Mouse (Mus musculus) neural tube, embryonic 13.5 days (tissue): ENCODE measurements around the gene Tmprss11e. TPM values are rescaled to one million over a fixed set of nuclear protein-coding genes. Genes with fewer than 3 reads are reported as not detected.

Experiments used
- ATAC-seq: fragments of 200-750 bp; cut with Nextera tagmentation; 2 replicates; pipeline ENCODE4 v1.8.0; 2017; ENCODE audit warnings: low read depth, mild to moderate bottlenecking, moderate TSS enrichment, moderate library complexity
- H3K27ac ChIP-seq: fragments of 300-500 bp; sonication (generic); replicated peaks from 2 replicates; pipeline ENCODE4 v1.5.1; 2015; ENCODE audit warnings: moderate library complexity, mild to moderate bottlenecking, inconsistent platforms
- H3K27me3 ChIP-seq: fragments of 300-500 bp; sonication (generic); 2 replicates; pipeline ENCODE4 v1.6.1; 2015; ENCODE audit warnings: mild to moderate bottlenecking, inconsistent platforms
- H3K36me3 ChIP-seq: fragments of 300-500 bp; sonication (generic); 2 replicates; pipeline ENCODE4 v1.6.1; 2015; ENCODE audit warnings: mild to moderate bottlenecking, inconsistent platforms
- H3K4me1 ChIP-seq: fragments of 300-500 bp; sonication (generic); replicated peaks from 2 replicates; pipeline ENCODE4 v1.6.1; 2015; ENCODE audit warnings: inconsistent platforms
- H3K4me2 ChIP-seq: fragments of 300-500 bp; sonication (generic); 2 replicates; pipeline ENCODE4 v1.6.1; 2015; ENCODE audit warnings: inconsistent platforms, mild to moderate bottlenecking, moderate library complexity
- H3K4me3 ChIP-seq: fragments of 300-500 bp; sonication (generic); 2 replicates; pipeline ENCODE4 v1.5.1; 2015; ENCODE audit warnings: mild to moderate bottlenecking, inconsistent platforms
- H3K9ac ChIP-seq: fragments of 300-500 bp; sonication (generic); 2 replicates; pipeline ENCODE4 v1.6.1; 2015; ENCODE audit warnings: moderate library complexity, mild to moderate bottlenecking, inconsistent platforms
- H3K9me3 ChIP-seq: fragments of 300-500 bp; sonication (generic); 2 replicates; pipeline ENCODE4 v1.6.1; 2016; ENCODE audit warnings: inconsistent platforms
- WGBS: fragments of 180-500 bp; shearing (Covaris S2); methylation state at CpG from one replicate; pipeline ENCODE4 v1.1.7; 2015; 5-methylcytosine and 5-hydroxymethylcytosine counted together
- polyA plus RNA-seq: library from polyadenylated mRNA; unstranded; fragments of >200 nt; fragmentation: Nextera tagmentation; extraction: Ambion mirVana; gene quantifications from 2 replicates; pipeline ENCODE4 v1.2.1, GENCODE M21; 2015

The Tmprss11e gene
- not detected in 2 replicates for polyA plus RNA-seq

- H3K27ac ChIP-seq = no peak within 1 kb of the TSS
- no peaks in the 10 kb centered on the region for H3K36me3 ChIP-seq
- 90% methylated on average over 4 of the region's 4 CpGs for WGBS
- no peak for ATAC-seq
- H3K4me2 ChIP-seq = no peak within 1 kb of the TSS
- no peak within 1 kb of the TSS for H3K4me3 ChIP-seq
- no peaks in the 10 kb centered on the region for H3K27me3 ChIP-seq
- H3K9me3 ChIP-seq = no peaks in the 10 kb centered on the region
- no peaks in the 10 kb centered on the region for H3K4me1 ChIP-seq
- H3K9ac ChIP-seq = no peak within 1 kb of the TSS
Observed at GRCm38 (mm10) chr5:86745715-86746114, at the start of gene Tmprss11e. Gene Tmprss11e, minus strand, starts transcription at chr5:86745815.

- H3K9me3 ChIP-seq = no peaks in the 10 kb centered on the region
- WGBS = 78% methylated on average over 8 of the region's 8 CpGs
- H3K27me3 ChIP-seq = no peaks in the 10 kb centered on the region
- no peaks in the 10 kb centered on the region for H3K4me1 ChIP-seq
- no peak overlapping the region for H3K4me2 ChIP-seq
- H3K27ac ChIP-seq = no peak overlapping the region
- H3K36me3 ChIP-seq = no peaks in the 10 kb centered on the region
- H3K4me3 ChIP-seq = no peak overlapping the region
- ATAC-seq = no peak
- H3K9ac ChIP-seq = no peak overlapping the region
Observed at GRCm38 (mm10) chr5:86792807-86793206, 47.2 kb upstream of the Tmprss11e start.

GRCm38 (mm10) chr5:86792249-86792648, 46.6 kb upstream of the Tmprss11e start:
- H3K9ac ChIP-seq = no peak overlapping the region
- no peaks in the 10 kb centered on the region for H3K36me3 ChIP-seq
- no peaks in the 10 kb centered on the region for H3K4me1 ChIP-seq
- ATAC-seq = no peak
- H3K27ac ChIP-seq = no peak overlapping the region
- H3K9me3 ChIP-seq = no peaks in the 10 kb centered on the region
- no peak overlapping the region for H3K4me3 ChIP-seq
- H3K27me3 ChIP-seq = no peaks in the 10 kb centered on the region
- 69% methylated on average over 4 of the region's 4 CpGs for WGBS
- no peak overlapping the region for H3K4me2 ChIP-seq

GRCm38 (mm10) chr5:86789954-86790353, 44.3 kb upstream of the Tmprss11e start:
- Histone ChIP-seq H3K4me2 (no peak overlapping the region), H3K27ac (no peak overlapping the region), H3K36me3 (no peaks in the 10 kb centered on the region), H3K9ac (no peak overlapping the region), H3K27me3 (no peaks in the 10 kb centered on the region), H3K9me3 (no peaks in the 10 kb centered on the region), H3K4me1 (no peaks in the 10 kb centered on the region), H3K4me3 (no peak overlapping the region)
- ATAC-seq = no peak
- 78% methylated on average over 2 of the region's 2 CpGs for WGBS

- Histone ChIP-seq H3K36me3 (no peaks in the 10 kb centered on the region), H3K4me1 (no peaks in the 10 kb centered on the region), H3K4me2 (no peak overlapping the region), H3K27ac (no peak overlapping the region), H3K9me3 (no peaks in the 10 kb centered on the region), H3K27me3 (no peaks in the 10 kb centered on the region), H3K9ac (no peak overlapping the region), H3K4me3 (no peak overlapping the region)
- ATAC-seq = no peak
- 31% methylated on average over 1 of the region's 1 CpGs for WGBS
Observed at GRCm38 (mm10) chr5:86786798-86787197, 41.2 kb upstream of the Tmprss11e start.

GRCm38 (mm10) chr5:86784205-86784604, 38.6 kb upstream of the Tmprss11e start:
- H3K4me2 ChIP-seq = no peak overlapping the region
- ATAC-seq = no peak
- no peaks in the 10 kb centered on the region for H3K4me1 ChIP-seq
- H3K36me3 ChIP-seq = no peaks in the 10 kb centered on the region
- no peak overlapping the region for H3K4me3 ChIP-seq
- WGBS = 78% methylated on average over 1 of the region's 1 CpGs
- H3K27ac ChIP-seq = no peak overlapping the region
- no peak overlapping the region for H3K9ac ChIP-seq
- no peaks in the 10 kb centered on the region for H3K9me3 ChIP-seq
- no peaks in the 10 kb centered on the region for H3K27me3 ChIP-seq

- no peaks in the 10 kb centered on the region for H3K9me3 ChIP-seq
- no peak for ATAC-seq
- H3K9ac ChIP-seq = no peak overlapping the region
- no peaks in the 10 kb centered on the region for H3K27me3 ChIP-seq
- whole genome bisulfite sequencing = 64% methylated on average over 8 of the region's 8 CpGs
- H3K36me3 ChIP-seq = no peaks in the 10 kb centered on the region
- H3K4me2 ChIP-seq = no peak overlapping the region
- H3K4me3 ChIP-seq = no peak overlapping the region
- H3K27ac ChIP-seq = no peak overlapping the region
- H3K4me1 ChIP-seq = no peaks in the 10 kb centered on the region
Observed at GRCm38 (mm10) chr5:86783059-86783458, 37.4 kb upstream of the Tmprss11e start.

- Histone ChIP-seq H3K36me3 (no peaks in the 10 kb centered on the region), H3K4me1 (no peaks in the 10 kb centered on the region), H3K4me2 (no peak overlapping the region), H3K9me3 (no peaks in the 10 kb centered on the region), H3K9ac (no peak overlapping the region), H3K27ac (no peak overlapping the region), H3K4me3 (no peak overlapping the region), H3K27me3 (no peaks in the 10 kb centered on the region)
- no peak for ATAC-seq
- 81% methylated on average over 1 of the region's 1 CpGs for WGBS
Observed at GRCm38 (mm10) chr5:86778471-86778870, 32.9 kb upstream of the Tmprss11e start.

- ATAC-seq = no peak
- no peaks in the 10 kb centered on the region for H3K9me3 ChIP-seq
- H3K4me2 ChIP-seq = no peak overlapping the region
- no peaks in the 10 kb centered on the region for H3K36me3 ChIP-seq
- H3K27me3 ChIP-seq = no peaks in the 10 kb centered on the region
- no peak overlapping the region for H3K27ac ChIP-seq
- H3K4me1 ChIP-seq = no peaks in the 10 kb centered on the region
- H3K9ac ChIP-seq = no peak overlapping the region
- 87% methylated on average over 5 of the region's 5 CpGs for WGBS
- no peak overlapping the region for H3K4me3 ChIP-seq
Observed at GRCm38 (mm10) chr5:86776941-86777340, 31.3 kb upstream of the Tmprss11e start.

GRCm38 (mm10) chr5:86771010-86771409, 25.4 kb upstream of the Tmprss11e start:
- Histone ChIP-seq H3K9ac (no peak overlapping the region), H3K36me3 (no peaks in the 10 kb centered on the region), H3K27ac (no peak overlapping the region), H3K4me3 (no peak overlapping the region), H3K27me3 (no peaks in the 10 kb centered on the region), H3K4me2 (no peak overlapping the region), H3K9me3 (no peaks in the 10 kb centered on the region), H3K4me1 (no peaks in the 10 kb centered on the region)
- ATAC-seq = no peak

GRCm38 (mm10) chr5:86769015-86769658, 23.5 kb upstream of the Tmprss11e start:
- no peak for ATAC-seq
- Histone ChIP-seq H3K36me3 (no peaks in the 10 kb centered on the region), H3K27ac (no peak overlapping the region), H3K9ac (no peak overlapping the region), H3K4me1 (no peaks in the 10 kb centered on the region), H3K4me2 (no peak overlapping the region), H3K4me3 (no peak overlapping the region), H3K9me3 (no peaks in the 10 kb centered on the region), H3K27me3 (no peaks in the 10 kb centered on the region)
- 52% methylated on average over 3 of the region's 3 CpGs for WGBS

GRCm38 (mm10) chr5:86742796-86743195, 2.8 kb downstream of the Tmprss11e start:
- no peak for ATAC-seq
- 87% methylated on average over 3 of the region's 3 CpGs for WGBS
- Histone ChIP-seq H3K4me2 (no peak overlapping the region), H3K27ac (no peak overlapping the region), H3K9me3 (no peaks in the 10 kb centered on the region), H3K9ac (no peak overlapping the region), H3K4me3 (no peak overlapping the region), H3K4me1 (no peaks in the 10 kb centered on the region), H3K36me3 (no peaks in the 10 kb centered on the region), H3K27me3 (no peaks in the 10 kb centered on the region)

GRCm38 (mm10) chr5:86741146-86741545, 4.5 kb downstream of the Tmprss11e start:
- Histone ChIP-seq H3K27me3 (no peaks in the 10 kb centered on the region), H3K9ac (no peak overlapping the region), H3K27ac (no peak overlapping the region), H3K4me3 (no peak overlapping the region), H3K9me3 (no peaks in the 10 kb centered on the region), H3K4me2 (no peak overlapping the region), H3K4me1 (no peaks in the 10 kb centered on the region), H3K36me3 (no peaks in the 10 kb centered on the region)
- no peak for ATAC-seq
- 90% methylated on average over 5 of the region's 5 CpGs for WGBS
